Mouse (Mus musculus) testis, postnatal 10 days (tissue): Measurements from ENCODE around the gene Anapc10.
"Not testable (repeated sequence)": the region's sequence is repeated elsewhere in the genome, so short reads cannot be mapped to it uniquely, and the experiment has no call there.

ENCODE experiments used
- DNase-seq: peaks from one replicate; pipeline ENCODE4 v3.0.0; 2021; ENCODE audit warnings: low spot score

The Anapc10 gene

DNA sequence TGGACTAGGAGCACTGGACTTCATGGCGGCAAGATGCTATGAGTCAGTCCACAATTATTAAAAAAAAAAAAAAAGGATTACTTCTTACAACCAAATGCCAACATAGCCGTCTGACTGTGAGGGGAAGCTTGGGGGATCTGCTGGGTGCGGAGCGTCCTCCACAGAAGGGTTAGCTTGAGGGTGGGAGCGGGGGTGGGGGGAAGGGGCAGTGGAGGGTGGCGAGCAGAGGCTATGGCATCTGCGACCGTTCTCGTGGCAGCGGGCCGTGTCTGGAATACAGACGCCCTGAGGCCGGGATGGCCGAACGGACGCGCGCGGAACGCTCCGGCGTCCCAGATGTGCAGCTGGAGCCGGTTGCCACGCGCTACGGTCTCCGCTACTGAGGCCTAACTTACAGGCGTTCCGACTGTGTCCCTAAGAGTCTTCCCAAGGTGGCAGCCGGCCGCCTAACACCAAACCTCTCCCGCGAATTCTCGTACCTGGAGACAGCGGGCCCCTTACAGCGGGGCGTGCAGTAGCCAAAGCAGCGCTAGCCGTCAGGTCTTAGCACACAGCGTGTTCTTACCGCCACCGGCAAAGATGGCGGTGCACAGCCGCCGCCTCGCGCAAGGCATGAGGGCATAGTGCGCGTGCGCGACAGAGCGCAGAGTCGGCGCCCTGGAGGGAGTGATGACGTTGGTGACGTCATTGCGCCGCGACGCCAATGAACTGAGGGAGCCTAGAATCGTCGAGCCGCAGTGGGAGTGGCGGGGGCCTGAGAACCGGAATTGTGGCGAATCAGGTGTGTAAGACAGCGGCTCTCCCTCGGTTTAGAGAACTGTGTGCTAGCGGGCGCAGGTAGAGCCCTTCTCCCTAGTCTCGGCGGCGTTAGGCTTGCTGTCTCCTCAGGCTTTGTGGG lies at the start of gene Anapc10, which contains the start of gene Abce1:
TSS of gene Anapc10 (plus strand) at position 757 of the 898 bp plus-strand sequence.
TSS of gene Abce1 (minus strand) at position 677 of the 898 bp plus-strand sequence.
- DNase-seq: peak; percentile 99

DNA sequence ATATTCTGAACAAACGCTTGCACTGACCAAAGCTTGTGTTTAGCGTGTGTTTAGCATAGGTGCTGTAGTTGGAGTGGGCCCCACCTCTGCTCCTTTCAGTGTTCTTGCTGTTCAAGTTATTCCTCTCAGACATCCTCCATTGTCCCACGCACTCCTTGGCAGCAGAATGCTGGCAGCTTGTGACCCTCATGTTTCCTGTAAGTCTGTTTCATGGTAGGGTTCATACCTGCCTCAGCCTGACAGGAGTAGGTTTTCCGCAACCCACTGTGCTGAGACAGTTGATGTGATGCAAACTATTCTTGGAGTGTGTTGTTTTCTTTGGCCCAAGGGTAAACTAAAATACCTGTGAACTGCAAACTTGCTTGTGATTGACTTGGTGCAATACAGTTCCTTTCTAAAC lies 35.2 kb upstream of the Anapc10 start:
- DNase-seq: no peak

DNA sequence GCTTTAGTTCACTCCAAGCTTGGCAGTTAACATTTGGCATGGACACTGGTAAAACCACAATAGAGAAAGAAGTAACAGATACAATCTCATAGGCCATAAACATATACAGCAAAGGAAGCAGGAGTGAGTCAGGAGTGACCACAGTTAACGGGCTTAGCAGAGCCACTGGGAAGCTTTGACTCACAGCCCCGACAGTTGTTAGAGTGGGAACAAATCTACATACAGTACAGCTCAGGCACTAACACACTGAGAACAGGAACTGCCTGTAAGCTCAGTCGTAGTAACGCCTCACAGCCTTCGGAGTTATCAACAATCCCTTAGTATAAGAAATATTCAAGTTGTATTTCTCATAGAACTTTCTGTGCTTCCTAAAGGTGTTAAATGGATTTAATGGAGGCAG lies 32.6 kb upstream of the Anapc10 start:
- no peak for DNase-seq

GRCm38 (mm10) chr8:79680083-79680482 lies 31.5 kb upstream of the Anapc10 start:
- DNase-seq: not testable (repeated sequence)

- peak; percentile 53 for DNase-seq
These were observed 31.1 kb upstream of the Anapc10 start for GRCm38 (mm10) chr8:79680555-79680954.

DNA sequence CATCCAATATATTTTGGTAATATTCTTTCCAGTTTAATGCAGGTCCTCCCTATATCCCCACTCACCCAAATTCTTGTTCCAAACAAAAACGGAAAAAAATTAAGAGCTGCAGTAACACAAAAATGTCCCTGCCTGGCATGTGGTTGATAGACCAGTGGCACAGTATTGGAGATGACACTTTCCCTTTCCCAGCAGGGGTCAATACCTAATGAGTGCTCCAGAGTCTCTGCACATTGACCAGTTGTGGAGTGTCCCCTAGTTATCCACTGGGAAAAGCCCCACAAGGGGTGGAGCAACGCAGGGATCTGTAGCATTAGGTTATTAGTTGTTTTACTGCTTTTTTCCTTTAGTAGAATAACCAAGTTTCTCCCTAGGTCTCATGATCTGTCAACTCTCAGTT lies 30.7 kb upstream of the Anapc10 start:
- DNase-seq: no peak

DNA sequence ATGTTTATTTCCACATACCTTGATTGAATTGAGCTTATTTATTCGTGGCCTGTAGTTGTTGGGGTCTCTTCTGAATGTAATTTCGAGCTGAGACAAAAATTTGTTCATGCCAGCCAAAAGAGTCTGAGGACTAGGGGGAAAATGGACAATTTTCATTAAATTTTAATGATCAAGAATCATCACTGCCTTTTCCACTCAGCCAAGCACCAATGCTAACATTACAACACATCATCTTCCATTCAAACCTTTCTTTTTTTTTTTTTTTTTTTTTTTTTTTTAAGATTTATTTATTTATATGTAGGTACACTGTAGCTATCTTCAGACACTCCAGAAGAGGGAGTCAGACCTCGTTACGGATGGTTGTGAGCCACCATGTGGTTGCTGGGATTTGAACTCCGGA lies 25.7 kb upstream of the Anapc10 start:
- DNase-seq: not testable (repeated sequence)

DNA sequence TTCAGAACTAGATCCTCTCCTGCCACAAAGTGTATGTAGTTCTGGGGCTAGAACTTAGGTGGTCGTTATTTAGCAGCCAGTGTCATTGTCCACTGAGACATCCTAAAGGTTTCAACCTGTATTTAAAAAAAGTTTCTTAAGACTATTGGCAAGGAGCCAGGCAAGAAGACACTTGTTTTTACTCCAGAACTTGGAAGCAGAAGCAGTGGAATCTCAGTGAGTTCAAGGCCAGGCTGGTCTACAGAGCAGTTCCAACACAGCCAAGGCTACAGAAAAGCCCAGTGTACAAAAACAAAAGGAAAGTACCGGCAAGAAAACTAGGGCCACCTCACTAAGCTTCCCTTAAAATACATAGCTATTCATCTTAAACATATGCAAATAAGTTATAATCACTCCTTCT lies 19.1 kb upstream of the Anapc10 start:
- DNase-seq: no peak

- no peak for DNase-seq
These were observed 4.9 kb upstream of the Anapc10 start for GRCm38 (mm10) chr8:79706687-79707086.

GRCm38 (mm10) chr8:79712676-79713075 lies 1.1 kb downstream of the Anapc10 start:
- no peak for DNase-seq

DNA sequence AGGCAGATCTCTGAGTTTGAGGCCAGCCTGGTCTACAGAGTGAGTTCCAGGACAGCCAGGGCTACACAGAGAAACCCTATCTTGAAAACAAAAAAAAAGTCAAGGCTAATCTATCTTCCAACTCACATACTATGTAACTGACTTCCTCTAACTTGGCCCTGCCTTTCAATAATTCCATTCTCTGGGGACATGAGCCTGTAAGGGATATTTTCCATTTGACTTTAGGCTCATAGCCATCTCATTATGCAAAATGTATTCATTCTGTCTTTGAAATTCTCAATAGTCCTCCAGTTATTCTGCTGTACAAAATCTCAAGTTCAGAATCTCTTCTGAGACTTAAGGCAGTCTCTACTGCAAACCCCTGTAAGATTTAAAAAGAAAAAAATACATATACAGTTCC lies 9.9 kb downstream of the Anapc10 start:
- DNase-seq: no peak

DNA sequence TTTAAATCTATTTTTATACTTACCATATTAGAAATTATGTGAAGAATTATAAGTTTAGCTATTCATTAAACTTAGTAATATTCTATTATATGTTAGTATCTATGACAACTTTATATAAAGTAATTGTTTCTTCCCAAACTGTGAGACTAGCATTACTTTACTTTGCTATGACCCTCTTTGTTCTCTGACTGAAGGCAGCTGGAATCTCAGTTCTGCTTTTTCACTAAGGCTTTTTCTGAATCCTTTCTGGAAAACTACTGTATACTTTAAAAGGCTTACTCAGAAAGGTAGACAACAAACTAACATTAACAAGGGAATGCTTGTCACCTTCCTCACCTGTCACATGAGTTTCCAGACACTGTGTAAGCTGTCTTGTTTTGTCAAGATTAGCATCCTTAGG lies 11.7 kb downstream of the Anapc10 start:
- DNase-seq: no peak

DNA sequence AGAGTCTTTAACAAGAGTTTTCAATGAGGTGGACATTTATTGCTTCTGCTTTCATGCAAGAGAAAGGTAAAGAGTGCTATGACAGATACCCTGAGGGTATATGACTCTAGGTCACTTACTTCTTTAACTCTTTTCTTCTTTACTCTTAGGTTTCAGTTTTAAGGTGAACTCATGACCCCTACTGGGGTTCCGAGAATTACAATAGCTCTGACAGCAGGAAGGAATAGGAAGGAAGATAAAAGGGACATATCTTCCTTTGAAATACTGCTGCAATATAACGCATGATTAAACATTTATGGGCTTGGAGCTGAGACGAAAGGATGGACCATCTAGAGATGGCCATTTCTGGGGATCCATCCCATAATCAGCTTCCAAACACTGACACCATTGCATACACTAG lies 13.0 kb downstream of the Anapc10 start:
- DNase-seq: no peak

DNA sequence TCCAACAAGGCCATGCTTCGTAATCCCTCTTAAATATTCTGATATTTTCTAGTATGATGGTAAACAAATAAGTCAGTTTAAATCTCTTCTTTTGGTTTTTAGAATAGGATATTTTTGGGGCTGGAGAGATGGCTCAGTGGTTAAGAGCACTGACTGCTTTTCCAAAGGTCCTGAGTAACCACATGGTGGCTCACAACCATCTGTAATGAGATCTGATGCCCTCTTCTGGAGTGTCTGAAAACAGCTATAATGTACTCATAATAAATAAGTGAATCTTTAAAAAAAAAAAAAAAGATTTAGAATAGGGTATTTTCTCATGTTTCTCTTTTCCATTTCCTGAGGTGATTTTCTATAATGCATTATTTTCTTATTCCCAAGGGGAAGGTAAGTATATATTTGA lies 16.3 kb downstream of the Anapc10 start:
- DNase-seq: no peak

- DNase-seq: no peak
These were observed 22.7 kb downstream of the Anapc10 start for GRCm38 (mm10) chr8:79734304-79734703.

DNA sequence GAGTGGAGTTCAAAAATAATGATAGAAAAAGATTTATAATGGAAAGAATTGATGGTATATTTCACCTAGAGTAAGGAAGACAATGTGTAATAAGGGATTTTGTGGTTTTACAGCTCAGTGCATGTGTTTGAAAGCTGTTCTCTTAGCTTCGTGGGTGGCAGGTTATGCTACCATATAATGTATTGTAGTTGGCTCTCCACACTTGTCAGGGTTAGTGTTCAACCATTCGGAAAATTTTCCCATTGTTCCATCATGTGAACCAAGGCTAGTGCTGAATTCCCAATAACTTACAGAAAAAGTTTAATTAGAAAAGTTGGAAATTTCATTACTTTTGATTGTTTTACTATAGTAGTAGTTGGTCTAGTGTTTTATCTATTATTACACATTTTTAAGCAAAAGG lies 36.6 kb downstream of the Anapc10 start:
- no peak for DNase-seq

DNA sequence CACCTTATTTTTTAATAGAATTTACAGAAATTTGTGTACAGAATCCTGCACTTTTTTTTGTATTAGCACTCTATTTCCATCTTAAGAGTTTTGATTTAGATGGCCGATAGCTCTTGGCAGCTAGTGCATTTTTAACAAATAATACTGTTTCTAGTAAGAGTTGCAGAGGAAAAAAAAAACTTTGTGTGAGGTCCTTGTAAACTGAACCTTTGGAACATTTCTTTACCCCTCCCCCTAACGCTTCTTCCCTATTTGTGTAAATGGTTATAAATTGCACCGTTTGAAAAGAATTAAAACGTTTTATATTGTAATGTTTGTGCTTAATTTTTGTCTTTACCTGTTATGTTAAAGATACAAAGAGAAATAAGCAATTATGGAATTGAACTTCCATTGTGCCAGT lies 37.0 kb downstream of the Anapc10 start:
- no peak for DNase-seq

- DNase-seq: no peak
These were observed 38.7 kb downstream of the Anapc10 start for GRCm38 (mm10) chr8:79750305-79750704.

DNA sequence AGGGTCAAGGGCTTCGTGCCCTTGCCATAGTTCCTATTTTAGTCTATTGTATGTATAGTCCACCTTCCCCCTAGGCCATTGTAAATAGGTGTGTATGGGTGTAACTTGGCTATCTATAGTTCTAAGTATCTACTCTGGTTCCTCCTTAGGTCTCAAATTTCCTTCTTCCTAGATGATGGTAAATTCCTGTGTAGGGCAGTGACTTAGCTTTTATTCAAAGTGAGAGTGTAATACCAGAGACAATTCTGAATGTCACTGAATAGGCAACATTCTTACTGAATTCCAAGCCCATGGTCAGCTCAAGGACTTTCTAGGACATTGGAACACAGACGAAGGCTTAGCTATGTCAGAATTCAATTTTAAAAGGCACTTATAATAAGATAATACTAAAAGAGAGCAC lies 83.3 kb downstream of the Anapc10 start:
- not testable (repeated sequence) for DNase-seq

DNA sequence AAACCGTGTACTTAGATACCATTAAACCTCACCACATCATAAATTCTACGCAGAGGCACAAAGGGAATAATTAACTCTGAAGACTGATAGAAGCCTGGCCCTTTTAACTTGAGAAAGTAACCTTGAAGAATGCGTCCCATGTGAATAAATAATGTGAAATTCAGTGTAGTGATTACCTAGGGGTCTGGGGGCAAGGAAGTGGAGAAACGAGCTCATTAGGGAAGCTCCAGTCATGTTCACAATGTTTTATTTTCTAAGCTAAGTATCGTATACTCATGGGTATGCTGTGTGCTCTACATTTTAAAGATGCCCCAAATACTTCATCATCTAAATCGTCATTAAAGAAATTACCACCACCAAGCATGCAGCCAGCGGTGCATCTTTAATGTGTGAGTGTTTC lies 85.1 kb downstream of the Anapc10 start:
- no peak for DNase-seq

DNA sequence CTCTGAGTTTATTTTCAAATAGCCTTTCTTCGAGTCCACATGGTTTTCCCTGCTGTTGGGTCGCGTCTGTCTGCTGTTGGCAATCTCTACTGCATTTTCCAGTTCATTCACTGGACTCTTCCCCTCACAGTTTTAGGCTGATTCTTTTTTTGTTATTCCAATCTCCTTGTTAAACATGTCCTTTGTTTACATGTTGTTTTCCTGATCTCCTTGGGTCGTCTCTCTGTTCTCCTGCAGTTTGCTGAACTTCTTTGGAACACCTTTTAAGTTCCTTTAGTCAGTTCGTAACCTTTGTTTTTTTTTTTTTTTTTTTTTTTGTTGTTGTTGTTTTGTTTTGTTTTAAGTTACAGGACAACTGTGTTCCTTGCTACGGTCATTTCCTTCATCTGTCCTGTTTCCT lies 92.9 kb downstream of the Anapc10 start:
- no peak for DNase-seq

DNA sequence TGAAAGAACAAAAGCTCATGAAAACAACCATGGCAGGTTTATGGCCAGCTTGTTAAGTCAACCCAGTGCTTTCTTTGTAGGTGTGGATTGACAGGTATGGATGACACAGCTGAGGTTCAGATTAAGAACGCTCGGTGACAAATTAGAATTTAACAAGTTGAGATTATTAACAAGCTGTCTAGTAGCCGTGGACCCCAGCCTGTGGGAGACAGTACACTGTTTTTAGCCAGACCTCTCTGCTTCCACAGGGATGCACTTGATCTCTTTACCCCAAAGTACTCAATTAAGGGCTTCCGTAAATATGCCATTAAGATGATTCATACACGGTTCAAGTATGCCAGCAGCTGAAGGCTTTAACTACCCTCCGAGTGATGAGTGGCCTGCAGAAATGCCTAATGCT lies 95.4 kb downstream of the Anapc10 start:
- DNase-seq: no peak

DNA sequence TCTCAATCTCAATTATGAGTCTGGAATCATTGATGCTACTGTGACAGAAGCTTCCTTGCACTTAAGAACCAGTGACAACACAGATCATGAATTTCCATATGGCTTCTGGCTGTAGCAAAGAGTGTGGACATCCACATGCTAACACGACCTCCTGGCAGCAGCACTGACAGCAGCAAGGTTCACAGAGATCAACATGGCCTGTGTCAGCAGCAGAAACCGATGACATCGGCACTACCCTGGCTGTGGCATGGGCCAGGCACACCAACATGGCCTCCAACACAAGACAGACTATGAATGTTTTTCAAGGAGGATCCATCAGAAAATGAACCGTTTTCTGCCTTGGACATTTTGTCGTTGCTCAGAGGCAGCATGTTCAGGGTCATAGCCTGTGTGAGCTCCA lies 114.9 kb downstream of the Anapc10 start:
- no peak for DNase-seq
